Mouse (Mus musculus) midbrain, postnatal 0 days (tissue): ENCODE data around the gene Tubb4a. TPM values are rescaled to one million over a fixed set of nuclear protein-coding genes. Genes with fewer than 3 reads are reported as not detected.
A peak's percentile ranks its signal among the peaks of the same experiment; 100 is the strongest.

Source experiments
- ATAC-seq: fragments of 200-750 bp; cut with Nextera tagmentation; 2 replicates; pipeline ENCODE4 v1.8.0; 2017; ENCODE audit warnings: moderate number of reproducible peaks, mild to moderate bottlenecking, moderate TSS enrichment, moderate library complexity; ENCODE audit not compliant: low FRiP score
- DNase-seq: peaks from one replicate; pipeline ENCODE4 v3.0.0-alpha.2; 2015; ENCODE audit warnings: low spot score
- H3K27ac ChIP-seq: fragments of 300-500 bp; sonication (generic); 2 replicates; pipeline ENCODE4 v1.5.1; 2014; ENCODE audit warnings: low read depth, mild to moderate bottlenecking, low read length, mixed read lengths
- H3K27me3 ChIP-seq: fragments of 300-500 bp; sonication (generic); 2 replicates; pipeline ENCODE4 v1.6.1; 2014; ENCODE audit warnings: low read length, control low read depth, mixed read lengths; ENCODE audit not compliant: insufficient read depth
- H3K36me3 ChIP-seq: fragments of 300-500 bp; sonication (generic); 2 replicates; pipeline ENCODE4 v1.6.1; 2014; ENCODE audit warnings: low read length, control low read depth, mixed read lengths; ENCODE audit not compliant: insufficient read depth
- H3K4me1 ChIP-seq: fragments of 300-500 bp; sonication (generic); 2 replicates; pipeline ENCODE4 v1.6.1; 2014; ENCODE audit warnings: mild to moderate bottlenecking, control low read depth, antibody characterized with exemption, low read length, mixed read lengths; ENCODE audit not compliant: insufficient read depth
- H3K4me2 ChIP-seq: fragments of 300-500 bp; sonication (generic); 2 replicates; pipeline ENCODE4 v1.6.1; 2014; ENCODE audit warnings: low read depth, mild to moderate bottlenecking, low read length, mixed read lengths; ENCODE audit not compliant: poor library complexity, severe bottlenecking
- H3K4me3 ChIP-seq: fragments of 300-500 bp; sonication (generic); 2 replicates; pipeline ENCODE4 v1.5.1; 2014; ENCODE audit warnings: low read depth, mild to moderate bottlenecking, low read length, moderate library complexity
- H3K9ac ChIP-seq: fragments of 300-500 bp; sonication (generic); replicated peaks from 2 replicates; pipeline ENCODE4 v1.6.1; 2014; ENCODE audit warnings: mild to moderate bottlenecking, low read length, moderate library complexity, mixed read lengths; ENCODE audit not compliant: poor library complexity, severe bottlenecking
- H3K9me3 ChIP-seq: fragments of 300-500 bp; sonication (generic); 2 replicates; pipeline ENCODE4 v1.6.1; 2016; ENCODE audit warnings: low read length, control low read depth
- CTCF ChIP-seq: IDR thresholded peaks from 2 replicates; pipeline ENCODE4 v1.5.1; 2016; ENCODE audit warnings: antibody characterized with exemption, mild to moderate bottlenecking
- WGBS: fragments of 180-500 bp; shearing (Covaris S2); extraction: QIAGEN DNeasy Blood & Tissue Kit; methylation state at CpG from one replicate; pipeline ENCODE4 v1.1.7; 2014; 5-methylcytosine and 5-hydroxymethylcytosine counted together
- polyA plus RNA-seq: library from polyadenylated mRNA; unstranded; fragments of >200 nt; fragmentation: Nextera tagmentation; extraction: Ambion mirVana; gene quantifications from 2 replicates; pipeline ENCODE4 v1.2.1, GENCODE M21; 2015
- total RNA-seq: library from RNA; depleted of rRNA; stranded (reverse); fragments of >200 nt; gene quantifications from 2 replicates; pipeline ENCODE4 v1.2.3, GENCODE M21; 2014

Tubb4a gene
- total and polyA plus RNA-seq, 2 experiments from 2014 or later, result 206 to 408 TPM

- no peak for TF ChIP-seq CTCF
- ATAC-seq (no peak), DNase-seq (no peak)
- H3K4me3 ChIP-seq, result no peak overlapping the region
- no peaks in the 10 kb centered on the region for H3K4me1 ChIP-seq
- H3K9ac ChIP-seq, result no peak overlapping the region
- no peak overlapping the region for H3K4me2 ChIP-seq
- H3K27ac ChIP-seq, result no peak overlapping the region
- 93% methylated on average over 10 of the region's 10 CpGs for WGBS
- no peaks in the 10 kb centered on the region for H3K9me3 ChIP-seq
- no peaks in the 10 kb centered on the region for H3K27me3 ChIP-seq
- H3K36me3 ChIP-seq, result no peaks in the 10 kb centered on the region
Observed at GRCm38 (mm10) chr17:57112768-57113474, 25.3 kb upstream of the Tubb4a start.

- no peak for DNase-seq
- H3K4me3 ChIP-seq, result no peak overlapping the region
- H3K4me2 ChIP-seq, result no peak overlapping the region
- TF ChIP-seq CTCF, result no peak
- peaks cover 2% of the 10 kb centered on the region; the same call in 1 of the 2 replicates for H3K4me1 ChIP-seq
- H3K9ac ChIP-seq, result no peak overlapping the region
- H3K9me3 ChIP-seq, result no peaks in the 10 kb centered on the region
- H3K36me3 ChIP-seq, result no peaks in the 10 kb centered on the region
- H3K27me3 ChIP-seq, result no peaks in the 10 kb centered on the region
- 76% methylated on average over 1 of the region's 1 CpGs for WGBS
- ATAC-seq, result no peak
- H3K27ac ChIP-seq, result no peak overlapping the region
Observed at GRCm38 (mm10) chr17:57110005-57110404, 22.4 kb upstream of the Tubb4a start.

DNA sequence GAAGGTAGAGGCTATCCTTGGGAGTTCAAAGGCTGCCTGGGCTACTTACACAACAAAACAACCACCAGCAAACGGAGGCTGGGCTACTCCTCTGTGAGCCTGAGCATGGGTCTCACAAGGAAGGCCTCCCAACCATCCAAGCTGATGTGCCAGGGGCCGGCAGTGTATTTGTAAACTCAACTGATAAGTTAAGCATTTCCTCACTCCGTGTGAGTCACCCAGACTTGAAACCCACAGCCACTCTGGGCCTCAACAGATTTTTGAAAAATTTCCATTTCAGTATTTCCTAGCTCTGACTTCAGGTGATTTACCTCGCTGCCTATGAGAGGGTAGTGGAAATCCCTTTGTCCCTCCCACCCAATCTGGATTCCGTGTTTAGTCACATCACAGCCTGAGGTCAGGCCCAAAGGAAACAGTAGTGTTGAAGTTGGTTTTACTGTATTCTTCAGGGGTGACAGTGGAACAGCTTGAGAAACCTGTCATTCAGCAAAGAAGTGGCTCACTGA, 21.1 kb upstream of the Tubb4a start:
- no peak for TF ChIP-seq CTCF
- no peaks in the 10 kb centered on the region for H3K36me3 ChIP-seq
- H3K4me2 ChIP-seq, result no peak overlapping the region
- 56% methylated on average over 5 of the region's 5 CpGs for WGBS
- H3K9ac ChIP-seq, result no peak overlapping the region
- H3K4me3 ChIP-seq, result no peak overlapping the region
- ATAC-seq, result no peak
- no peak for DNase-seq
- no peak overlapping the region for H3K27ac ChIP-seq
- H3K9me3 ChIP-seq, result no peaks in the 10 kb centered on the region
- peaks cover 2% of the 10 kb centered on the region; the same call in 1 of the 2 replicates for H3K4me1 ChIP-seq
- H3K27me3 ChIP-seq, result no peaks in the 10 kb centered on the region

- 93% methylated on average over 7 of the region's 7 CpGs for WGBS
- DNase-seq, result no peak
- H3K9me3 ChIP-seq, result no peaks in the 10 kb centered on the region
Observed at GRCm38 (mm10) chr17:57108040-57108665, 20.6 kb upstream of the Tubb4a start.

DNA sequence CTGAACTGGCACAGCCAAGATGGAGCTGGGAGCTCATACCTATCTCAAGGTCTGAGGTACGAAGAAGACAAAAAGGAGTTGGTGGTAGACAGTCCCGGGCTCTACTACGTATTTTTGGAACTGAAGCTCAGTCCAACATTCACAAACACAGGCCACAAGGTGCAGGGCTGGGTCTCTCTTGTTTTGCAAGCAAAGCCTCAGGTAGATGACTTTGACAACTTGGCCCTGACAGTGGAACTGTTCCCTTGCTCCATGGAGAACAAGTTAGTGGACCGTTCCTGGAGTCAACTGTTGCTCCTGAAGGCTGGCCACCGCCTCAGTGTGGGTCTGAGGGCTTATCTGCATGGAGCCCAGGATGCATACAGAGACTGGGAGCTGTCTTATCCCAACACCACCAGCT, 19.5 kb upstream of the Tubb4a start:
- ATAC-seq (no peak), DNase-seq (no peak)
- no peak for TF ChIP-seq CTCF
- Histone ChIP-seq H3K9me3 (no peaks in the 10 kb centered on the region), H3K36me3 (no peaks in the 10 kb centered on the region), H3K4me1 (peaks cover 2% of the 10 kb centered on the region; the same call in 1 of the 2 replicates), H3K4me2 (no peak overlapping the region), H3K27me3 (no peaks in the 10 kb centered on the region), H3K27ac (no peak overlapping the region), H3K4me3 (no peak overlapping the region), H3K9ac (no peak overlapping the region)
- 89% methylated on average over 5 of the region's 5 CpGs for WGBS

More at GRCm38 (mm10) chr17:57108040-57108665, 20.6 kb upstream of the Tubb4a start:
- TF ChIP-seq CTCF, result no peak
- Histone ChIP-seq H3K4me2 (no peak overlapping the region), H3K4me1 (peaks cover 2% of the 10 kb centered on the region; the same call in 1 of the 2 replicates), H3K9ac (no peak overlapping the region), H3K36me3 (no peaks in the 10 kb centered on the region), H3K27me3 (no peaks in the 10 kb centered on the region), H3K27ac (no peak overlapping the region), H3K4me3 (no peak overlapping the region)
- no peak for ATAC-seq

GRCm38 (mm10) chr17:57106035-57106368, 18.4 kb upstream of the Tubb4a start:
- DNase-seq (no peak), ATAC-seq (no peak)

More at GRCm38 (mm10) chr17:57106035-57106368, 18.4 kb upstream of the Tubb4a start:
- peak overlapping the region; percentile 65 for H3K4me3 ChIP-seq
- H3K4me2 ChIP-seq, result peak overlapping the region; percentile 81
- TF ChIP-seq CTCF, result no peak
- H3K9me3 ChIP-seq, result no peaks in the 10 kb centered on the region
- no peak overlapping the region for H3K27ac ChIP-seq
- H3K4me1 ChIP-seq, result peaks cover 2% of the 10 kb centered on the region; the same call in 1 of the 2 replicates
- no peaks in the 10 kb centered on the region for H3K36me3 ChIP-seq
- WGBS, result 10% methylated on average over 9 of the region's 9 CpGs
- no peaks in the 10 kb centered on the region for H3K27me3 ChIP-seq
- H3K9ac ChIP-seq, result peak overlapping the region; percentile 70
